Mouse (Mus musculus) CH12.LX (cell line): ENCODE results near the gene Mrgprh. TPM values are rescaled to one million over a fixed set of nuclear protein-coding genes. Genes with fewer than 3 reads are reported as not detected.

Experiments used
- DNase-seq: peaks from one replicate; pipeline ENCODE4 v3.0.0-alpha.2; 2013; ENCODE audit errors: extremely low read depth
- H3K27ac ChIP-seq: 2 replicates; pipeline ENCODE4 v1.5.1; 2012; ENCODE audit warnings: low read depth, mild to moderate bottlenecking, control low read depth, moderate library complexity; ENCODE audit not compliant: insufficient read depth
- H3K27me3 ChIP-seq: replicated peaks from 2 replicates; pipeline ENCODE3; 2012; ENCODE audit warnings: inconsistent platforms
- H3K36me3 ChIP-seq, 2 experiments: replicated peaks in 1 of 2; 2 replicates each; pipeline versions ENCODE3 to v1.6.1; 2012; ENCODE audit warnings: inconsistent platforms in 1 of 2, low read length in 1 of 2, mild to moderate bottlenecking in 1 of 2, mixed read lengths in 1 of 2, moderate library complexity in 1 of 2; ENCODE audit not compliant: control insufficient read depth in 1 of 2, insufficient read depth in 1 of 2
- H3K4me1 ChIP-seq, 2 experiments: 2 replicates each; pipeline ENCODE4 v1.6.1; 2012; ENCODE audit warnings: inconsistent platforms in 1 of 2, moderate library complexity in 1 of 2; ENCODE audit not compliant: insufficient read depth in 2 of 2, control insufficient read depth in 1 of 2
- H3K4me2 ChIP-seq: 2 replicates; pipeline ENCODE4 v1.6.1; 2012; ENCODE audit warnings: low read depth, mild to moderate bottlenecking, control low read depth; ENCODE audit not compliant: poor library complexity, insufficient read depth, severe bottlenecking
- H3K4me3 ChIP-seq, 3 experiments: fragments of 150-350 bp in 1 of 3; sonication (generic) in 1 of 3; replicated peaks in 1 of 3; 2 replicates each; pipeline versions ENCODE3 to v1.5.1; 2011 to 2012; ENCODE audit warnings: low read depth in 2 of 3, low read length in 2 of 3, mild to moderate bottlenecking in 2 of 3, moderate library complexity in 2 of 3, control low read depth in 1 of 3, improper control_type of control experiment in 1 of 3, inconsistent platforms in 1 of 3, mixed read lengths in 1 of 3; ENCODE audit not compliant: poor library complexity in 1 of 3
- H3K79me2 ChIP-seq: replicated peaks from 2 replicates; pipeline ENCODE4 v1.6.1; 2012; ENCODE audit warnings: mild to moderate bottlenecking, moderate library complexity; ENCODE audit not compliant: control insufficient read depth, poor library complexity, insufficient read depth, severe bottlenecking; ENCODE audit errors: extremely low read depth
- H3K9ac ChIP-seq: 2 replicates; pipeline ENCODE4 v1.6.1; 2012; ENCODE audit warnings: low read depth, mild to moderate bottlenecking, control low read depth, moderate library complexity; ENCODE audit not compliant: insufficient read depth
- H3K9me3 ChIP-seq: replicated peaks from 2 replicates; pipeline ENCODE3; 2012; ENCODE audit warnings: low read length, inconsistent platforms, mixed read lengths
- CHD1 ChIP-seq: IDR thresholded peaks from 2 replicates; pipeline ENCODE4 v1.6.1; 2012; ENCODE audit warnings: low read depth, low read length, improper control_type of control experiment, inconsistent platforms
- CTCF ChIP-seq, 2 experiments: IDR thresholded peaks in 1 of 2; conservative IDR thresholded peaks in 1 of 2; 2 replicates each; pipeline ENCODE4 v1.5.1; 2011 to 2012; ENCODE audit warnings: low read depth in 2 of 2, low read length in 2 of 2, improper control_type of control experiment in 1 of 2, inconsistent platforms in 1 of 2, mild to moderate bottlenecking in 1 of 2, moderate library complexity in 1 of 2
- E2F4 ChIP-seq: IDR thresholded peaks from 2 replicates; pipeline ENCODE4 v1.6.1; 2011; ENCODE audit warnings: low read depth, low read length, improper control_type of control experiment; ENCODE audit not compliant: insufficient replicate concordance
- EP300 ChIP-seq: IDR thresholded peaks from 2 replicates; pipeline ENCODE4 v1.6.1; 2011; ENCODE audit warnings: low read length, improper control_type of control experiment
- GABPA ChIP-seq: IDR thresholded peaks from 2 replicates; pipeline ENCODE4 v1.6.1; 2012; ENCODE audit warnings: low read depth, low read length, improper control_type of control experiment, inconsistent platforms; ENCODE audit not compliant: insufficient replicate concordance
- HCFC1 ChIP-seq: IDR thresholded peaks from 2 replicates; pipeline ENCODE4 v1.6.1; 2012; ENCODE audit warnings: low read depth, mild to moderate bottlenecking, inconsistent platforms, low read length, improper control_type of control experiment
- JUN ChIP-seq: IDR thresholded peaks from 2 replicates; pipeline ENCODE4 v1.6.1; 2011; ENCODE audit warnings: low read depth, mild to moderate bottlenecking, low read length, improper control_type of control experiment, moderate library complexity; ENCODE audit not compliant: insufficient read depth
- MEF2A ChIP-seq: IDR thresholded peaks from 2 replicates; pipeline ENCODE4 v1.6.1; 2014; ENCODE audit warnings: low read depth, mild to moderate bottlenecking, inconsistent platforms, low read length, improper control_type of control experiment, borderline replicate concordance
- MXI1 ChIP-seq: IDR thresholded peaks from 2 replicates; pipeline ENCODE4 v1.6.1; 2011; ENCODE audit warnings: mild to moderate bottlenecking, low read depth, low read length, improper control_type of control experiment
- NELFE ChIP-seq: IDR thresholded peaks from 2 replicates; pipeline ENCODE4 v1.6.1; 2011; ENCODE audit warnings: low read depth, low read length, improper control_type of control experiment
- NRF1 ChIP-seq: IDR thresholded peaks from 2 replicates; pipeline ENCODE4 v1.6.1; 2014; ENCODE audit warnings: low read depth, mild to moderate bottlenecking, inconsistent platforms, low read length, improper control_type of control experiment, moderate library complexity
- POLR2A ChIP-seq: IDR thresholded peaks from 2 replicates; pipeline ENCODE4 v1.6.1; 2011; ENCODE audit warnings: low read depth, mild to moderate bottlenecking, improper control_type of control experiment, low read length
- POLR2AphosphoS2 ChIP-seq: IDR thresholded peaks from 2 replicates; pipeline ENCODE4 v1.6.1; 2011; ENCODE audit warnings: low read depth, low read length, improper control_type of control experiment
- RAD21 ChIP-seq: IDR thresholded peaks from 2 replicates; pipeline ENCODE4 v1.6.1; 2011; ENCODE audit warnings: low read depth, mild to moderate bottlenecking, low read length, improper control_type of control experiment, moderate library complexity
- RCOR1 ChIP-seq: conservative IDR thresholded peaks from 2 replicates; pipeline ENCODE4 v1.6.1; 2012; ENCODE audit warnings: low read depth, mild to moderate bottlenecking, inconsistent platforms, low read length, improper control_type of control experiment
- SIN3A ChIP-seq: IDR thresholded peaks from 2 replicates; pipeline ENCODE4 v1.6.1; 2012; ENCODE audit warnings: low read length, improper control_type of control experiment, inconsistent platforms
- TBP ChIP-seq: conservative IDR thresholded peaks from 2 replicates; pipeline ENCODE4 v1.6.1; 2011; ENCODE audit warnings: low read depth, low read length, improper control_type of control experiment
- TCF12 ChIP-seq: IDR thresholded peaks from 2 replicates; pipeline ENCODE4 v1.6.1; 2014; ENCODE audit warnings: low read depth, mild to moderate bottlenecking, inconsistent platforms, low read length, improper control_type of control experiment
- UBTF ChIP-seq: IDR thresholded peaks from 2 replicates; pipeline ENCODE4 v1.6.1; 2012; ENCODE audit warnings: low read depth, mild to moderate bottlenecking, inconsistent platforms, low read length, improper control_type of control experiment, moderate library complexity
- USF2 ChIP-seq: conservative IDR thresholded peaks from 2 replicates; pipeline ENCODE4 v1.6.1; 2011; ENCODE audit warnings: low read depth, low read length, improper control_type of control experiment
- ZMIZ1 ChIP-seq: IDR thresholded peaks from 2 replicates; pipeline ENCODE4 v1.6.1; 2012; ENCODE audit warnings: low read depth, mild to moderate bottlenecking, inconsistent platforms, low read length, improper control_type of control experiment
- dilution Hi-C: fragments of 300-500 bp; cut with MboI; formaldehyde crosslinking; loops from 2 replicates; pipeline ENCODE4 v1.14.3; 2020; ENCODE audit warnings: low sequenced_read_pairs; ENCODE audit not compliant: extremely low pct_unique_long_range_greater_than_20kb, extremely low pct_ligation_motif_present
- in situ Hi-C: fragments of 300-500 bp; cut with MboI; formaldehyde crosslinking; loops from 3 replicates; pipeline ENCODE4 v1.14.3; 2019; ENCODE audit warnings: low sequenced_read_pairs, low pct_ligation_motif_present, low pct_unique_long_range_greater_than_20kb, mixed read lengths
- polyA plus RNA-seq: library from polyadenylated mRNA; unstranded; fragments of >175 nt; gene quantifications from 2 replicates; pipeline ENCODE4 v1.2.1, GENCODE M21; 2012; ENCODE audit warnings: low read depth; ENCODE audit not compliant: insufficient read length
- total RNA-seq, 2 experiments: library from RNA; depleted of rRNA; stranded (reverse); fragments of 300-350 nt in 1 of 2; fragments of >200 nt in 1 of 2; gene quantifications; 2 replicates each; pipeline ENCODE4 v1.2.3; 2012 to 2014

The Mrgprh gene
- total and polyA plus RNA-seq, 3 experiments, result not detected

- H3K4me2 ChIP-seq, result no peak overlapping the region
- TF ChIP-seq POLR2A, result no peak
- no peak for TF ChIP-seq USF2
- TF ChIP-seq POLR2AphosphoS2, result no peak
- no peak for TF ChIP-seq RCOR1
Observed at GRCm38 (mm10) chr17:12834317-12834716, 41.5 kb upstream of the Mrgprh start.

GRCm38 (mm10) chr17:12834826-12835225, 41.0 kb upstream of the Mrgprh start:
- H3K36me3 ChIP-seq, result no peaks in the 10 kb centered on the region
- no peak overlapping the region for H3K4me2 ChIP-seq
- no peak overlapping the region for H3K4me3 ChIP-seq
- H3K9ac ChIP-seq, result no peak overlapping the region
- H3K27me3 ChIP-seq, result no peaks in the 10 kb centered on the region
- H3K4me1 ChIP-seq, result no peaks in the 10 kb centered on the region
- no peak for DNase-seq
- H3K79me2 ChIP-seq, result no peaks in the 10 kb centered on the region
- in situ Hi-C loops, result no loop called here
- H3K9me3 ChIP-seq, result no peaks in the 10 kb centered on the region
- TF ChIP-seq EP300, result no peak
- TF ChIP-seq NELFE, result no peak
- no peak for TF ChIP-seq E2F4
- TF ChIP-seq POLR2AphosphoS2, result no peak
- TF ChIP-seq JUN, result no peak
- no peak for TF ChIP-seq SIN3A
- TF ChIP-seq HCFC1, result no peak
- no peak for TF ChIP-seq UBTF
- no peak for TF ChIP-seq MXI1
- TF ChIP-seq GABPA, result no peak
- TF ChIP-seq ZMIZ1, result no peak
- no peak for TF ChIP-seq USF2
- no peak for TF ChIP-seq CTCF (conservative IDR thresholded peaks at IDR 0.05 in 1 of 2, IDR thresholded peaks at IDR 0.05 in 1 of 2; ENCODE audit: low read depth in 2 of 2, low read length in 2 of 2)
- no peak for TF ChIP-seq CHD1
- TF ChIP-seq TBP, result no peak
- TF ChIP-seq NRF1, result no peak
- TF ChIP-seq RAD21, result no peak
- no peak for TF ChIP-seq TCF12
- TF ChIP-seq MEF2A, result no peak
- no peak for TF ChIP-seq POLR2A
- TF ChIP-seq, all 38 proteins: peak for 0
- dilution Hi-C loops, result no loop called here
- H3K27ac ChIP-seq, result no peak overlapping the region

More at GRCm38 (mm10) chr17:12834317-12834716, 41.5 kb upstream of the Mrgprh start:
- Histone ChIP-seq H3K27me3 (no peaks in the 10 kb centered on the region), H3K4me1 (no peaks in the 10 kb centered on the region), H3K4me3 (no peak overlapping the region), H3K27ac (no peak overlapping the region), H3K36me3 (no peaks in the 10 kb centered on the region), H3K79me2 (no peaks in the 10 kb centered on the region), H3K9ac (no peak overlapping the region), H3K9me3 (no peaks in the 10 kb centered on the region)
- no peak for DNase-seq
- dilution Hi-C loops (no loop called here), in situ Hi-C loops (no loop called here)
